Mouse (Mus musculus): ENCODE measurements at regions not wholly inside any gene's neighbourhood (a gene's known extent, or its start where the extent isn't known, plus 50 kb on each side); places are given as distances from the start of the nearest gene placed in this dataset.

- TF ChIP-seq POLR2A (IDR thresholded peaks at IDR 0.05; ENCODE audit: borderline replicate concordance, extremely low read depth, insufficient read depth, insufficient read length, poor library complexity, severe bottlenecking) (no peak), CTCF (IDR thresholded peaks at IDR 0.05; ENCODE audit: borderline replicate concordance, extremely low read depth, insufficient read depth, insufficient read length) (no peak)
These were observed 63.7 kb upstream of the Sh3gl3 start for GRCm38 (mm10) chr7:82109977-82110376.

Measured in brain, embryonic 14.5 days (tissue).